Mouse (Mus musculus): ENCODE data around the gene Swap70.
A peak's percentile ranks its signal among the peaks of the same experiment; 100 is the strongest.

GRCm38 (mm10) chr7:110272434-110272833 lies 50.9 kb downstream of the Swap70 start:
- TF ChIP-seq CTCF (IDR thresholded peaks at IDR 0.05; ENCODE audit: low read depth) (peak; percentile 30; the same call in 1 of the 2 replicates), EP300 (IDR thresholded peaks at IDR 0.05; ENCODE audit: low read depth) (no peak)

Measured in liver, embryonic 14.5 days (tissue).